ENCODE assay signal across 8 mouse cellular contexts in the genomic region with DNA sequence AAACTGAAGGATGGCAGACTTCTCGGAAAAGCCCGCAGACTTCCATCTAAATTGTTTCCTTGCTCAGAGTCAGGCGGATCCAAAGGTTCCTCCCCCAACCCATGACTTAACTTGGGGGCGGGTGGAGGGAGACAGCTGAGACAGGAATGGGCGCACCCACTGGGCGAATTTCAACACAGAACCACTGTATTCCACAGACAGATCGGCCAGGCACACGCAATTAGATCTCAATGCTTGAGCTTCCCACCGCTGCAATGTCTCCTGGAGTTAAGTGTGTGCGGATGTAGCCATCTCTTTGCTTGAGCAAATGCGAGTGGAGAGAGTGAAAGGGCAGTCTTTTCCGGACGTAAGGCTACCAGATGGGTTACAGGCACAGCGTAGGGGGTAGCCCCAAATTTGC. TPM values are rescaled to one million over a fixed set of nuclear protein-coding genes. Genes with fewer than 3 reads are reported as not detected.
DNase-seq lines count a peak whose midpoint lies in the region; ATAC-seq and TF ChIP-seq lines count a peak whose summit lies in the region.

No protein-coding gene starts in this region.

- no peak for TF ChIP-seq CTCF in ES-Bruce4 (IDR thresholded peaks at IDR 0.05; ENCODE audit: low read depth, low read length)
- TF ChIP-seq CTCF in kidney, postnatal 0 days (IDR thresholded peaks at IDR 0.05; ENCODE audit: low read depth) = no peak

- peaks cover 9% of the 10 kb centered on the region; the same call in 1 of the 2 replicates for H3K36me3 ChIP-seq in ES-Bruce4 (ENCODE audit: control insufficient read depth, insufficient read depth, low read length, poor library complexity, severe bottlenecking)
- H3K36me3 ChIP-seq in heart, embryonic 13.5 days = no peaks in the 10 kb centered on the region
- H3K36me3 ChIP-seq in kidney, postnatal 0 days (ENCODE audit: insufficient read depth, low read length) = no peaks in the 10 kb centered on the region
- H3K36me3 ChIP-seq in midbrain, embryonic 10.5 days = no peaks in the 10 kb centered on the region

- WGBS in heart, embryonic 13.5 days = 16% methylated on average over 14 of the region's 14 CpGs
- WGBS in kidney, postnatal 0 days = 6% methylated on average over 14 of the region's 14 CpGs
- WGBS in midbrain, embryonic 10.5 days = 28% methylated on average over 14 of the region's 14 CpGs

- DNase-seq in adrenal gland, postnatal 36 days = peak; percentile 52 to 55
- DNase-seq in kidney, postnatal 0 days (ENCODE audit: low spot score) = peak; percentile 63
- no peak for DNase-seq in midbrain, embryonic 10.5 days (ENCODE audit: low spot score)
- no peak for DNase-seq in frontal cortex, postnatal 14 days (ENCODE audit: low spot score in 2 of 2)
- no peak for DNase-seq in urinary bladder, postnatal 36 days (ENCODE audit: low spot score in 2 of 2)

- H3K4me2 ChIP-seq in heart, embryonic 13.5 days = peak overlapping the region; percentile 98
- peak overlapping the region; percentile 76 for H3K4me2 ChIP-seq in kidney, postnatal 0 days (ENCODE audit: low read length)

- H3K4me3 ChIP-seq in ES-Bruce4 (ENCODE audit: low read depth, low read length) = peak overlapping the region; percentile 94
- peak overlapping the region; percentile 70 for H3K4me3 ChIP-seq in heart, embryonic 13.5 days
- H3K4me3 ChIP-seq in kidney, postnatal 0 days (replicated peaks; ENCODE audit: low read depth, low read length) = peak overlapping the region; percentile 67
- H3K4me3 ChIP-seq in midbrain, embryonic 10.5 days = peak overlapping the region; percentile 77

- H3K27ac ChIP-seq in ES-Bruce4 (ENCODE audit: insufficient read depth, low read length) = no peak overlapping the region
- no peak overlapping the region; the same call in 1 of the 2 replicates for H3K27ac ChIP-seq in heart, embryonic 13.5 days (replicated peaks)
- H3K27ac ChIP-seq in kidney, postnatal 0 days = peak overlapping the region; percentile 78
- no peak overlapping the region for H3K27ac ChIP-seq in midbrain, embryonic 10.5 days (replicated peaks)

- H3K27me3 ChIP-seq in ES-Bruce4 (ENCODE audit: control insufficient read depth, insufficient read depth, low read length, poor library complexity, severe bottlenecking) = no peaks in the 10 kb centered on the region
- no peaks in the 10 kb centered on the region for H3K27me3 ChIP-seq in heart, embryonic 13.5 days (replicated peaks)
- H3K27me3 ChIP-seq in kidney, postnatal 0 days (ENCODE audit: insufficient read depth, low read length) = no peaks in the 10 kb centered on the region
- H3K27me3 ChIP-seq in midbrain, embryonic 10.5 days (ENCODE audit: low read depth, poor library complexity, severe bottlenecking) = peaks cover 28% of the 10 kb centered on the region

- TF ChIP-seq EP300 in ES-Bruce4 (IDR thresholded peaks at IDR 0.05; ENCODE audit: insufficient read depth, low read depth, low read length) = peak; percentile 58; the same call in 1 of the 2 replicates

- no peak for TF ChIP-seq POLR2A in ES-Bruce4 (IDR thresholded peaks at IDR 0.05; ENCODE audit: insufficient read depth, low read length)

- H3K9me3 ChIP-seq in ES-Bruce4 (replicated peaks; ENCODE audit: control insufficient read depth, insufficient read depth, low read length, poor library complexity, severe bottlenecking) = no peaks in the 10 kb centered on the region
- no peaks in the 10 kb centered on the region for H3K9me3 ChIP-seq in heart, embryonic 13.5 days
- no peaks in the 10 kb centered on the region for H3K9me3 ChIP-seq in kidney, postnatal 0 days (replicated peaks; ENCODE audit: low read length)
- no peaks in the 10 kb centered on the region for H3K9me3 ChIP-seq in midbrain, embryonic 10.5 days (replicated peaks)

- H3K4me1 ChIP-seq in ES-Bruce4 (ENCODE audit: control insufficient read depth, insufficient read depth, low read length) = peaks cover 10% of the 10 kb centered on the region
- peaks cover 23% of the 10 kb centered on the region for H3K4me1 ChIP-seq in heart, embryonic 13.5 days
- H3K4me1 ChIP-seq in kidney, postnatal 0 days (replicated peaks; ENCODE audit: insufficient read depth, low read length) = peaks cover 20% of the 10 kb centered on the region
- peaks cover 41% of the 10 kb centered on the region for H3K4me1 ChIP-seq in midbrain, embryonic 10.5 days

- no peak for ATAC-seq in heart, embryonic 13.5 days (ENCODE audit: extremely low read depth, insufficient number of reproducible peaks, low FRiP score, low TSS enrichment)
- ATAC-seq in kidney, postnatal 0 days (replicated peaks; ENCODE audit: low FRiP score, low read depth) = no peak
- no peak for ATAC-seq in monocyte, adult 5-6 weeks (replicated peaks; ENCODE audit: insufficient number of reproducible peaks, low FRiP score, low TSS enrichment, poor library complexity, severe bottlenecking)

- peak overlapping the region; percentile 88 for H3K9ac ChIP-seq in ES-Bruce4 (ENCODE audit: low read depth, poor library complexity, severe bottlenecking)
- peak overlapping the region; percentile 89 for H3K9ac ChIP-seq in heart, embryonic 13.5 days
- peak overlapping the region; percentile 72 for H3K9ac ChIP-seq in kidney, postnatal 0 days (ENCODE audit: low read depth, low read length)

RNA-seq across cellular contexts. Expression of a gene that starts 1.2 kb away (rescaled TPM):
- 80.2 and 84.3 TPM in 2 replicates for polyA plus RNA-seq in ES-Bruce4 (2011; ENCODE audit: insufficient read depth, insufficient read length, low read depth, missing spikeins)
- 10 to 100 TPM; 21.7 to 25.1 TPM for total RNA-seq in adrenal gland, postnatal 36 days (2021)
- polyA plus RNA-seq in heart, embryonic 13.5 days (2015; fragmentation: Nextera tagmentation; extraction: Ambion mirVana) = 5.2 and 5.8 TPM in 2 replicates
- polyA plus RNA-seq in kidney, postnatal 0 days (2015; fragmentation: Nextera tagmentation; extraction: Ambion mirVana) = 16.2 and 16.4 TPM in 2 replicates
- polyA plus RNA-seq in midbrain, embryonic 10.5 days (2016; fragmentation: Nextera tagmentation; extraction: Ambion mirVana) = 9.4 and 12.2 TPM in 2 replicates
- not detected in 3 replicates for total RNA-seq in monocyte, adult 5-6 weeks (2017)

Comparison
In these comparisons a context has a peak if more than half of its experiments do, and no peak if none do; other contexts are left out.
1. DNase-seq: peak in adrenal gland, postnatal 36 days (2 of 2) and kidney, postnatal 0 days (single experiment); none in midbrain, embryonic 10.5 days (single experiment), frontal cortex, postnatal 14 days (0 of 2) and urinary bladder, postnatal 36 days (0 of 2).
2. Peak in every context shown above with its lines, with median percentiles within 50 percentile points of each other: H3K4me3 ChIP-seq and H3K9ac ChIP-seq.